Mouse (Mus musculus): ENCODE results near the gene Cd9. TPM values are rescaled to one million over a fixed set of nuclear protein-coding genes. Genes with fewer than 3 reads are reported as not detected.

The Cd9 gene
- polyA plus RNA-seq, 1 experiment from 2014 or later, result 168 TPM

DNA sequence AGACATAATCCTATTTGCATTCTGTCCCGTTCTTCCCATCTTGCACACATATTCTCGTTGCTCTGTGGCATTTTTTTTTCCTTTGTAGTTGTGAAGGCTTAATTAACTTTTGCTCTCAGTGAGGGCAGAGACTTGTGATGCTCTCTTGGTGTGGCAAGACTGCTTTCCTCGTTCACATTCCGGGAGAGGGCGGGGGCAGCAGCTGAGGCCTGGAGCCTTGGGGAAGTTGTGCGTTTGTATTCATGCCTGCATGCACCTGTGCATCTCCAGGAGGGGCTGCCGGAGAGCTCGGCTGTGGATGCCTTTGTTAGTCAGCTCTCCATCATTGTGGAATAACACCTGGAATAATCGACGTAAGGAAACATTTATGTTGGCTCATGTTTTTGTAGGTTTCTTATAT, 52.0 kb downstream of the Cd9 start:
- no peak overlapping the region for H3K4me2 ChIP-seq (ENCODE audit: low read depth, low read length)
- ATAC-seq (ENCODE audit: low read depth), result no peak
- H3K9ac ChIP-seq (ENCODE audit: low read depth, low read length), result no peak overlapping the region
- H3K9me3 ChIP-seq (replicated peaks; ENCODE audit: control insufficient read depth, low read length), result no peaks in the 10 kb centered on the region
- no peaks in the 10 kb centered on the region for H3K27me3 ChIP-seq (ENCODE audit: control insufficient read depth, insufficient read depth, low read depth, low read length)
- H3K36me3 ChIP-seq (ENCODE audit: control insufficient read depth, insufficient read depth), result no peaks in the 10 kb centered on the region
- H3K4me3 ChIP-seq (ENCODE audit: low read depth, low read length), result no peak overlapping the region
- no peaks in the 10 kb centered on the region for H3K4me1 ChIP-seq (ENCODE audit: control insufficient read depth, low read depth, low read length)
- WGBS (ENCODE audit: insufficient replicate concordance), result 59% methylated on average over 10 of the region's 10 CpGs
- H3K27ac ChIP-seq (ENCODE audit: low read length), result no peak overlapping the region

DNA sequence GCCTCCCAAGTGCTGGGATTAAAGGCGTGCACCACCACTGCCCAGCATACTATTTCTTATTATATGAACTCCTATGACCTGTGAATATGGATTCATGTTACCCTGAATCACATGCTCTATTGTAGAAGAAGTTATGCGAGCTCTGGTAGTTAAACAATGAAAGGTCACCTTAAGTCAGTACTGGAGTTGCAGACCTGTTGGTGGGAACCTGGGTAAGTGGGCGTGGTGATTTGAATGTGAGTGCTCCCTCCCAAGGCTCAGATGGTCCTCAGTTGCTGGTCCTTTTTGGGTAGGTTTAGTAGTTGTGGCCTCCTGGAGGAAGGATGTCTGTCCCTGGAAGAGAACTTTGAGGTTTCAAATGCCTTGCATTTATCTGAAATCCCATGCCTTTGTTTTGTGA, 57.8 kb downstream of the Cd9 start:
- ATAC-seq (ENCODE audit: low read depth), result no peak
- Histone ChIP-seq H3K9ac (ENCODE audit: low read depth, low read length) (no peak overlapping the region), H3K27me3 (ENCODE audit: control insufficient read depth, insufficient read depth, low read depth, low read length) (no peaks in the 10 kb centered on the region), H3K36me3 (ENCODE audit: control insufficient read depth, insufficient read depth) (no peaks in the 10 kb centered on the region), H3K9me3 (replicated peaks; ENCODE audit: control insufficient read depth, low read length) (no peaks in the 10 kb centered on the region), H3K4me3 (ENCODE audit: low read depth, low read length) (no peak overlapping the region), H3K4me2 (ENCODE audit: low read depth, low read length) (no peak overlapping the region), H3K4me1 (ENCODE audit: control insufficient read depth, low read depth, low read length) (peaks cover 4% of the 10 kb centered on the region; the same call in 1 of the 2 replicates), H3K27ac (ENCODE audit: low read length) (no peak overlapping the region)
- 50% methylated on average over 3 of the region's 3 CpGs for WGBS (ENCODE audit: insufficient replicate concordance)

GRCm38 (mm10) chr6:125434735-125435518, 59.7 kb downstream of the Cd9 start:
- H3K4me1 ChIP-seq (ENCODE audit: control insufficient read depth, low read depth, low read length), result peaks cover 4% of the 10 kb centered on the region
- no peaks in the 10 kb centered on the region for H3K36me3 ChIP-seq (ENCODE audit: control insufficient read depth, insufficient read depth)
- H3K9me3 ChIP-seq (replicated peaks; ENCODE audit: control insufficient read depth, low read length), result no peaks in the 10 kb centered on the region
- no peak for ATAC-seq (ENCODE audit: low read depth)
- no peak overlapping the region for H3K4me2 ChIP-seq (ENCODE audit: low read depth, low read length)
- H3K4me3 ChIP-seq (ENCODE audit: low read depth, low read length), result no peak overlapping the region
- no peaks in the 10 kb centered on the region for H3K27me3 ChIP-seq (ENCODE audit: control insufficient read depth, insufficient read depth, low read depth, low read length)
- WGBS (ENCODE audit: insufficient replicate concordance), result 60% methylated on average over 5 of the region's 5 CpGs
- H3K9ac ChIP-seq (ENCODE audit: low read depth, low read length), result no peak overlapping the region
- no peak overlapping the region for H3K27ac ChIP-seq (ENCODE audit: low read length)

- WGBS (ENCODE audit: insufficient replicate concordance), result 43% methylated on average over 6 of the region's 6 CpGs
- H3K27ac ChIP-seq (ENCODE audit: low read length), result no peak overlapping the region
- no peak overlapping the region for H3K9ac ChIP-seq (ENCODE audit: low read depth, low read length)
- no peaks in the 10 kb centered on the region for H3K9me3 ChIP-seq (replicated peaks; ENCODE audit: control insufficient read depth, low read length)
- H3K36me3 ChIP-seq (ENCODE audit: control insufficient read depth, insufficient read depth), result no peaks in the 10 kb centered on the region
- no peak for ATAC-seq (ENCODE audit: low read depth)
- H3K27me3 ChIP-seq (ENCODE audit: control insufficient read depth, insufficient read depth, low read depth, low read length), result no peaks in the 10 kb centered on the region
- no peak overlapping the region for H3K4me2 ChIP-seq (ENCODE audit: low read depth, low read length)
- peaks cover 4% of the 10 kb centered on the region for H3K4me1 ChIP-seq (ENCODE audit: control insufficient read depth, low read depth, low read length)
- H3K4me3 ChIP-seq (ENCODE audit: low read depth, low read length), result no peak overlapping the region
Measured at GRCm38 (mm10) chr6:125433704-125434447, 60.7 kb downstream of the Cd9 start.

GRCm38 (mm10) chr6:125433257-125433656, 61.3 kb downstream of the Cd9 start:
- no peak overlapping the region for H3K27ac ChIP-seq (ENCODE audit: low read length)
- H3K4me3 ChIP-seq (ENCODE audit: low read depth, low read length), result no peak overlapping the region
- no peaks in the 10 kb centered on the region for H3K9me3 ChIP-seq (replicated peaks; ENCODE audit: control insufficient read depth, low read length)
- no peak for ATAC-seq (ENCODE audit: low read depth)
- no peak overlapping the region for H3K9ac ChIP-seq (ENCODE audit: low read depth, low read length)
- no peaks in the 10 kb centered on the region for H3K36me3 ChIP-seq (ENCODE audit: control insufficient read depth, insufficient read depth)
- H3K4me2 ChIP-seq (ENCODE audit: low read depth, low read length), result no peak overlapping the region
- H3K4me1 ChIP-seq (ENCODE audit: control insufficient read depth, low read depth, low read length), result peaks cover 4% of the 10 kb centered on the region
- WGBS (ENCODE audit: insufficient replicate concordance), result 57% methylated on average over 3 of the region's 3 CpGs
- H3K27me3 ChIP-seq (ENCODE audit: control insufficient read depth, insufficient read depth, low read depth, low read length), result no peaks in the 10 kb centered on the region

DNA sequence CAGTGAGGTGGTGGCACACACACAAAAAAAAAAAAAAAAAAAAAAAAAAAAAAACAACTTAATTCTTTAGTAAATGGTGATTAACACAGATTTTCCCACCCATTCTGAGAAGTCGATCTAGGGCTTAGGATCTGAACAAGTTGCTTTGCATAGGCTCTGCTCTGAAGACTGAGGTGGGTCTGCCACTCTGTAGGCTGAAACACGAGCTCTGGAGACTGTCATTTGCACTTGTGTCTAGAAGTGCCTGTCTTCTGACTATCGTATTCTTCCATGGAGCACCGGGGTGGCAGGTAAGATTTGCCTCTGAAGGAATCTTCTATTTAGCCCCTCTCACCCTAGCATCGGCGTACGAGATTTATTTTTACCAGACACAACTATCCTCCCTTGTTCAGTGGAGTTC, 62.1 kb downstream of the Cd9 start:
- Histone ChIP-seq H3K4me1 (ENCODE audit: control insufficient read depth, low read depth, low read length) (peaks cover 4% of the 10 kb centered on the region), H3K36me3 (ENCODE audit: control insufficient read depth, insufficient read depth) (no peaks in the 10 kb centered on the region), H3K9ac (ENCODE audit: low read depth, low read length) (no peak overlapping the region), H3K27me3 (ENCODE audit: control insufficient read depth, insufficient read depth, low read depth, low read length) (no peaks in the 10 kb centered on the region), H3K27ac (ENCODE audit: low read length) (no peak overlapping the region), H3K9me3 (replicated peaks; ENCODE audit: control insufficient read depth, low read length) (no peaks in the 10 kb centered on the region), H3K4me2 (ENCODE audit: low read depth, low read length) (no peak overlapping the region), H3K4me3 (ENCODE audit: low read depth, low read length) (no peak overlapping the region)
- WGBS (ENCODE audit: insufficient replicate concordance), result 70% methylated on average over 7 of the region's 7 CpGs
- ATAC-seq (ENCODE audit: low read depth), result no peak

- H3K9me3 ChIP-seq (replicated peaks; ENCODE audit: control insufficient read depth, low read length), result no peaks in the 10 kb centered on the region
- H3K27me3 ChIP-seq (ENCODE audit: control insufficient read depth, insufficient read depth, low read depth, low read length), result no peaks in the 10 kb centered on the region
- H3K4me1 ChIP-seq (ENCODE audit: control insufficient read depth, low read depth, low read length), result peaks cover 9% of the 10 kb centered on the region
- 64% methylated on average over 3 of the region's 3 CpGs for WGBS (ENCODE audit: insufficient replicate concordance)
- H3K9ac ChIP-seq (ENCODE audit: low read depth, low read length), result no peak overlapping the region
- no peak overlapping the region for H3K27ac ChIP-seq (ENCODE audit: low read length)
- H3K36me3 ChIP-seq (ENCODE audit: control insufficient read depth, insufficient read depth), result no peaks in the 10 kb centered on the region
- H3K4me3 ChIP-seq (ENCODE audit: low read depth, low read length), result no peak overlapping the region
- ATAC-seq (ENCODE audit: low read depth), result no peak
- H3K4me2 ChIP-seq (ENCODE audit: low read depth, low read length), result no peak overlapping the region
Measured at GRCm38 (mm10) chr6:125430982-125431381, 63.6 kb downstream of the Cd9 start.

DNA sequence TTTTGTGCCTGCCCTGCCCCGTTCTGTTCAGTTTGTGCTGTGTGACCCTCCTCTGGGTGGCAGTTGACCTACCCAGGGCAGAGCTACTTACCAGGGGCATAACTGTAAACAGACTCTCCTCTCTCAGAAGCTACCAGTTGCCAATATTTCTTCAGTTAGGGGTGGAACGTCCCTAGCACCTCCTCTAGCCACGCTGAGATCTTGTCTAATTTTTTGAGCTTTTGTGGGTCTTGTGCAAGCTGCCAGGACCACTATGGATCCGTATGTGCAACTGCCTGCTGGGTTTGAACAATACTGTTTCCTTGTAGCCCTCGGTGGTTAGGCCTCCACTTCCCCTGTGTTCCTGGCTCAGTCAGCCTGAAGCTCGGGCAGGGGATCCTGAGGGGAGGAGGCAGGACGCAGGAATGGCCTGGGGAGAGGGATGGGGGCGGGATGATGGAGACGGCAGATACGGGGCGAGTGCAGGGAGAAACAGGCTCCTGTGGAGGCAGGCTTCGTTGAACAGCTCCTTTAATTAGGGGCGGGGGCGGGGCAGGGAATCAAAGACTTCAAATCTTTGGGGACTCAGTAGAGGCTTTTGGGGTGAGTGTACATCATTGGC, 64.1 kb downstream of the Cd9 start:
- ATAC-seq (ENCODE audit: low read depth), result no peak
- Histone ChIP-seq H3K4me1 (ENCODE audit: control insufficient read depth, low read depth, low read length) (peaks cover 10% of the 10 kb centered on the region), H3K27ac (ENCODE audit: low read length) (no peak overlapping the region), H3K9me3 (replicated peaks; ENCODE audit: control insufficient read depth, low read length) (no peaks in the 10 kb centered on the region), H3K4me2 (ENCODE audit: low read depth, low read length) (no peak overlapping the region), H3K36me3 (ENCODE audit: control insufficient read depth, insufficient read depth) (no peaks in the 10 kb centered on the region), H3K27me3 (ENCODE audit: control insufficient read depth, insufficient read depth, low read depth, low read length) (no peaks in the 10 kb centered on the region), H3K4me3 (ENCODE audit: low read depth, low read length) (no peak overlapping the region), H3K9ac (ENCODE audit: low read depth, low read length) (no peak overlapping the region)
- WGBS (ENCODE audit: insufficient replicate concordance), result 23% methylated on average over 14 of the region's 14 CpGs

DNA sequence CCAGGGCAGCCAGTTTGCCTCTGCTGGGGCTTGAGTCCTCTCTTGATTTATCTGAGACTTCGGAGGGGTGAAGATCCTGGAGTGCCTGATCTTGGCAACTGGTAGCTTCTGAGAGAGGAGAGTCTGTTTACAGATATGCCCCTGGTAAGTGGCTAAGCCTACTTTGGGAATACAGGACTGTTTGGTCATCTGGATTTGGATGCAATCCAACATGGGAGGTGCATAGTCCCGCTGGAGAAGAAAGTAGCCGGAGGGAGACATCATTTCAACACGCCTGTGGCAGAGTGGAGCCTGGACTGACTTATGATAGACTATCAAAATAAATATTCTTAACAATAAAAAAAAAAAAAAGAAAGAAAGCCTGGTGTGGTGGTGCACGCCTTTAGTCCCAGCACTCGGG, 64.8 kb downstream of the Cd9 start:
- ATAC-seq (ENCODE audit: low read depth), result no peak
- H3K4me2 ChIP-seq (ENCODE audit: low read depth, low read length), result no peak overlapping the region
- H3K4me1 ChIP-seq (ENCODE audit: control insufficient read depth, low read depth, low read length), result peaks cover 13% of the 10 kb centered on the region
- no peak overlapping the region for H3K4me3 ChIP-seq (ENCODE audit: low read depth, low read length)
- H3K9ac ChIP-seq (ENCODE audit: low read depth, low read length), result no peak overlapping the region
- no peaks in the 10 kb centered on the region for H3K36me3 ChIP-seq (ENCODE audit: control insufficient read depth, insufficient read depth)
- H3K27me3 ChIP-seq (ENCODE audit: control insufficient read depth, insufficient read depth, low read depth, low read length), result no peaks in the 10 kb centered on the region
- H3K27ac ChIP-seq (ENCODE audit: low read length), result no peak overlapping the region
- no peaks in the 10 kb centered on the region for H3K9me3 ChIP-seq (replicated peaks; ENCODE audit: control insufficient read depth, low read length)
- 61% methylated on average over 6 of the region's 6 CpGs for WGBS (ENCODE audit: insufficient replicate concordance)

Data from liver, embryonic 16.5 days (tissue).